Mouse (Mus musculus) ES-Bruce4 (cell line): ENCODE measurements around the gene Zbtb16.

ENCODE experiments used
- CTCF ChIP-seq: IDR thresholded peaks from one replicate; pipeline ENCODE4 v1.8.1; 2011; ENCODE audit warnings: low read depth, low read length
- EP300 ChIP-seq: IDR thresholded peaks from 2 replicates; pipeline ENCODE4 v1.6.1; 2011; ENCODE audit warnings: low read depth, low read length; ENCODE audit not compliant: insufficient read depth
- POLR2A ChIP-seq: IDR thresholded peaks from one replicate; pipeline ENCODE4 v1.8.1; 2011; ENCODE audit warnings: low read length; ENCODE audit not compliant: insufficient read depth

GRCm38 (mm10) chr9:48719619-48720018, 116.4 kb downstream of the Zbtb16 start:
- TF ChIP-seq EP300 (no peak), POLR2A (no peak), CTCF (no peak)
